Mouse (Mus musculus) kidney, adult 2 months (tissue): Measurements from ENCODE around the gene Lurap1.

Experiments used
- CTCF ChIP-seq: fragments of 200-500 bp; conservative IDR thresholded peaks from 2 replicates; pipeline ENCODE4 v1.5.1; 2011; ENCODE audit warnings: low read depth, mild to moderate bottlenecking, control low read depth, low read length, moderate library complexity, mixed read lengths; ENCODE audit not compliant: insufficient read depth, insufficient read length
- POLR2A ChIP-seq: fragments of 200-500 bp; IDR thresholded peaks from one replicate; pipeline ENCODE4 v1.6.1; 2011; ENCODE audit warnings: low read depth, low read length, control low read depth

- TF ChIP-seq POLR2A (no peak), CTCF (no peak)
Observed at GRCm38 (mm10) chr4:116096291-116096690, 54.8 kb downstream of the Lurap1 start.
